Mouse (Mus musculus) heart, embryonic 16.5 days (tissue): ENCODE results near the gene Cfb. TPM values are rescaled to one million over a fixed set of nuclear protein-coding genes. Genes with fewer than 3 reads are reported as not detected.

Source experiments
- ATAC-seq: fragments of 200-750 bp; cut with Nextera tagmentation; replicated peaks from 2 replicates; pipeline ENCODE4 v1.8.0; 2017; ENCODE audit warnings: moderate number of reproducible peaks; ENCODE audit not compliant: insufficient read depth, low FRiP score; ENCODE audit errors: extremely low read depth
- H3K27ac ChIP-seq: fragments of 300-500 bp; sonication (generic); 2 replicates; pipeline ENCODE4 v1.5.1; 2014; ENCODE audit warnings: mild to moderate bottlenecking, low read length, control low read depth, moderate library complexity
- H3K27me3 ChIP-seq: fragments of 300-500 bp; sonication (generic); 2 replicates; pipeline ENCODE4 v1.6.1; 2014; ENCODE audit warnings: low read length, mixed read lengths; ENCODE audit not compliant: control insufficient read depth, insufficient read depth
- H3K36me3 ChIP-seq: fragments of 300-500 bp; sonication (generic); 2 replicates; pipeline ENCODE4 v1.6.1; 2014; ENCODE audit not compliant: control insufficient read depth, insufficient read depth
- H3K4me1 ChIP-seq: fragments of 300-500 bp; sonication (generic); 2 replicates; pipeline ENCODE4 v1.6.1; 2014; ENCODE audit warnings: low read length, mixed read lengths; ENCODE audit not compliant: control insufficient read depth, insufficient read depth
- H3K4me2 ChIP-seq: fragments of 300-500 bp; sonication (generic); 2 replicates; pipeline ENCODE4 v1.6.1; 2014; ENCODE audit warnings: low read depth, mild to moderate bottlenecking, control low read depth, low read length
- H3K4me3 ChIP-seq: fragments of 300-500 bp; sonication (generic); 2 replicates; pipeline ENCODE4 v1.5.1; 2014; ENCODE audit warnings: mild to moderate bottlenecking, control low read depth, low read length
- H3K9ac ChIP-seq: fragments of 300-500 bp; sonication (generic); 2 replicates; pipeline ENCODE4 v1.6.1; 2014; ENCODE audit warnings: low read length, control low read depth
- H3K9me3 ChIP-seq: fragments of 300-500 bp; sonication (generic); replicated peaks from 2 replicates; pipeline ENCODE4 v1.6.1; 2016; ENCODE audit warnings: low read length; ENCODE audit not compliant: control insufficient read depth
- WGBS: fragments of 180-500 bp; shearing (Covaris S2); extraction: QIAGEN DNeasy Blood & Tissue Kit; methylation state at CpG from one replicate; pipeline ENCODE4 v1.1.7; 2014; 5-methylcytosine and 5-hydroxymethylcytosine counted together
- polyA plus RNA-seq: library from polyadenylated mRNA; unstranded; fragments of >200 nt; fragmentation: Nextera tagmentation; extraction: Ambion mirVana; gene quantifications from 2 replicates; pipeline ENCODE4 v1.2.1, GENCODE M21; 2015

The Cfb gene
- polyA plus RNA-seq, 1 experiment from 2014 or later, result 2.5 TPM

GRCm38 (mm10) chr17:34890074-34890743 is 27.9 kb upstream of the Cfb start:
- no peak for ATAC-seq
- WGBS, result 81% methylated on average over 12 of the region's 12 CpGs
- Histone ChIP-seq H3K4me3 (no peak overlapping the region), H3K4me2 (no peak overlapping the region), H3K4me1 (peaks cover 2% of the 10 kb centered on the region; the same call in 1 of the 2 replicates), H3K27ac (no peak overlapping the region), H3K36me3 (no peaks in the 10 kb centered on the region), H3K9ac (no peak overlapping the region), H3K27me3 (no peaks in the 10 kb centered on the region), H3K9me3 (no peaks in the 10 kb centered on the region)

- Histone ChIP-seq H3K36me3 (no peaks in the 10 kb centered on the region), H3K27me3 (no peaks in the 10 kb centered on the region), H3K4me2 (no peak overlapping the region), H3K9me3 (no peaks in the 10 kb centered on the region), H3K9ac (no peak overlapping the region), H3K4me3 (no peak overlapping the region), H3K27ac (no peak overlapping the region), H3K4me1 (no peaks in the 10 kb centered on the region)
- 83% methylated on average over 5 of the region's 5 CpGs for WGBS
- ATAC-seq, result no peak
These were observed 25.6 kb upstream of the Cfb start for GRCm38 (mm10) chr17:34887942-34888341.

GRCm38 (mm10) chr17:34885615-34886014 is 23.3 kb upstream of the Cfb start:
- ATAC-seq, result no peak
- Histone ChIP-seq H3K4me3 (no peak overlapping the region), H3K4me1 (0 out of 2 replicates have a peak, but pooled peaks cover 4% of the 10 kb centered on the region), H3K27ac (no peak overlapping the region), H3K27me3 (no peaks in the 10 kb centered on the region), H3K9ac (no peak overlapping the region), H3K9me3 (no peaks in the 10 kb centered on the region), H3K36me3 (no peaks in the 10 kb centered on the region), H3K4me2 (no peak overlapping the region)
- WGBS, result 54% methylated on average over 3 of the region's 3 CpGs

- no peak for ATAC-seq
- 84% methylated on average over 6 of the region's 6 CpGs for WGBS
- Histone ChIP-seq H3K4me3 (no peak overlapping the region), H3K27me3 (no peaks in the 10 kb centered on the region), H3K9ac (no peak overlapping the region), H3K36me3 (no peaks in the 10 kb centered on the region), H3K4me1 (0 out of 2 replicates have a peak, but pooled peaks cover 4% of the 10 kb centered on the region), H3K4me2 (no peak overlapping the region), H3K27ac (no peak overlapping the region), H3K9me3 (no peaks in the 10 kb centered on the region)
These were observed 22.4 kb upstream of the Cfb start for GRCm38 (mm10) chr17:34884704-34885103.

GRCm38 (mm10) chr17:34883332-34883731 is 21.0 kb upstream of the Cfb start:
- no peak for ATAC-seq
- no peak overlapping the region for H3K27ac ChIP-seq
- WGBS, result 59% methylated on average over 3 of the region's 3 CpGs

GRCm38 (mm10) chr17:34881683-34882310 is 19.5 kb upstream of the Cfb start, which contains the start of gene Gm20547:
Gm20547 (minus strand) TSS chr17:34882042.
- Histone ChIP-seq H3K27me3 (no peaks in the 10 kb centered on the region), H3K36me3 (no peaks in the 10 kb centered on the region), H3K4me2 (peak within 1 kb of the TSS; percentile 35), H3K9ac (no peak within 1 kb of the TSS), H3K4me1 (0 out of 2 replicates have a peak, but pooled peaks cover 4% of the 10 kb centered on the region), H3K9me3 (no peaks in the 10 kb centered on the region), H3K27ac (no peak within 1 kb of the TSS), H3K4me3 (no peak within 1 kb of the TSS)
- no peak for ATAC-seq
- 15% methylated on average over 15 of the region's 15 CpGs for WGBS

More at GRCm38 (mm10) chr17:34883332-34883731, 21.0 kb upstream of the Cfb start:
- Histone ChIP-seq H3K4me3 (no peak overlapping the region), H3K4me2 (no peak overlapping the region), H3K4me1 (0 out of 2 replicates have a peak, but pooled peaks cover 4% of the 10 kb centered on the region), H3K9ac (no peak overlapping the region), H3K9me3 (no peaks in the 10 kb centered on the region), H3K27me3 (no peaks in the 10 kb centered on the region), H3K36me3 (no peaks in the 10 kb centered on the region)

GRCm38 (mm10) chr17:34881166-34881565 is 18.8 kb upstream of the Cfb start:
- Histone ChIP-seq H3K4me3 (no peak overlapping the region), H3K9ac (no peak overlapping the region), H3K36me3 (no peaks in the 10 kb centered on the region), H3K9me3 (no peaks in the 10 kb centered on the region), H3K27ac (no peak overlapping the region), H3K4me1 (0 out of 2 replicates have a peak, but pooled peaks cover 4% of the 10 kb centered on the region), H3K4me2 (no peak overlapping the region), H3K27me3 (no peaks in the 10 kb centered on the region)
- no peak for ATAC-seq

- Histone ChIP-seq H3K9ac (peak within 1 kb of the TSS; percentile 55), H3K4me1 (0 out of 2 replicates have a peak, but pooled peaks cover 4% of the 10 kb centered on the region), H3K36me3 (no peaks in the 10 kb centered on the region), H3K4me3 (no peak within 1 kb of the TSS), H3K27me3 (no peaks in the 10 kb centered on the region), H3K27ac (no peak within 1 kb of the TSS), H3K4me2 (peak within 1 kb of the TSS; percentile 30), H3K9me3 (no peaks in the 10 kb centered on the region)
- 53% methylated on average over 11 of the region's 11 CpGs for WGBS
- no peak for ATAC-seq
These were observed 17.1 kb upstream of the Cfb start, which contains the start of gene Zbtb12 for GRCm38 (mm10) chr17:34879336-34879879. Zbtb12 (plus strand) TSS chr17:34879483.

GRCm38 (mm10) chr17:34874321-34874720 is 12.0 kb upstream of the Cfb start:
- Histone ChIP-seq H3K9ac (no peak overlapping the region), H3K4me2 (no peak overlapping the region), H3K4me1 (no peaks in the 10 kb centered on the region), H3K36me3 (no peaks in the 10 kb centered on the region), H3K4me3 (no peak overlapping the region), H3K27ac (no peak overlapping the region), H3K27me3 (no peaks in the 10 kb centered on the region), H3K9me3 (no peaks in the 10 kb centered on the region)
- 82% methylated on average over 6 of the region's 6 CpGs for WGBS
- no peak for ATAC-seq
